Mouse (Mus musculus): ENCODE data around the gene Zmynd8. TPM values are rescaled to one million over a fixed set of nuclear protein-coding genes. Genes with fewer than 3 reads are reported as not detected.
A peak's percentile ranks its signal among the peaks of the same experiment; 100 is the strongest.

Gene Zmynd8
- polyA plus RNA-seq, 1 experiment = 29.8 TPM

DNA sequence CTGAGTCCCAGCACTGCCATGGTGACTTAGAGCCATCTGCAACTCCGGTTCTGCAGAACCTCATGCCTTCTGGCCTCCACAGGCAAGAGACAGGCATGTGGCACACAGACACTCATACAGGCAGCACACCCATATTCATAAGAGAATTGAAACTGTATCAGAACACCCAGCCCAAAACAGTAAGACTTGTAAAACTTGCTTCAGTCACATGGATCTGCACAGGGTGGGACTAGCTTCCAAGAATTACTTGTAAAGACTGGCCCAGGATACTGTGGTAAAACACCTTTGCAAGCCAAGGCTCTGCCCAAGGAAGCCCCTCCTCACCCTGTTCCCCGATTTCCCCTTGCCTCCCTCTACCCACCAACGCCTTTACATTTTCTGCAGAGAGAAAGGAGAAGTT lies 78.7 kb downstream of the Zmynd8 start:
- no peak for DNase-seq
- TF ChIP-seq CTCF (IDR thresholded peaks at IDR 0.05; ENCODE audit: insufficient read depth, low read length) (no peak), POLR2A (IDR thresholded peaks at IDR 0.05; ENCODE audit: borderline replicate concordance, extremely low read depth, low read depth, low read length) (no peak)
- no peaks in the 10 kb centered on the region for H3K4me1 ChIP-seq (ENCODE audit: control insufficient read depth, insufficient read depth, low read length)
- 79% methylated on average over 3 of the region's 3 CpGs for WGBS
- no peak overlapping the region for H3K4me3 ChIP-seq (replicated peaks; ENCODE audit: extremely low read depth, low read depth, low read length)

DNA sequence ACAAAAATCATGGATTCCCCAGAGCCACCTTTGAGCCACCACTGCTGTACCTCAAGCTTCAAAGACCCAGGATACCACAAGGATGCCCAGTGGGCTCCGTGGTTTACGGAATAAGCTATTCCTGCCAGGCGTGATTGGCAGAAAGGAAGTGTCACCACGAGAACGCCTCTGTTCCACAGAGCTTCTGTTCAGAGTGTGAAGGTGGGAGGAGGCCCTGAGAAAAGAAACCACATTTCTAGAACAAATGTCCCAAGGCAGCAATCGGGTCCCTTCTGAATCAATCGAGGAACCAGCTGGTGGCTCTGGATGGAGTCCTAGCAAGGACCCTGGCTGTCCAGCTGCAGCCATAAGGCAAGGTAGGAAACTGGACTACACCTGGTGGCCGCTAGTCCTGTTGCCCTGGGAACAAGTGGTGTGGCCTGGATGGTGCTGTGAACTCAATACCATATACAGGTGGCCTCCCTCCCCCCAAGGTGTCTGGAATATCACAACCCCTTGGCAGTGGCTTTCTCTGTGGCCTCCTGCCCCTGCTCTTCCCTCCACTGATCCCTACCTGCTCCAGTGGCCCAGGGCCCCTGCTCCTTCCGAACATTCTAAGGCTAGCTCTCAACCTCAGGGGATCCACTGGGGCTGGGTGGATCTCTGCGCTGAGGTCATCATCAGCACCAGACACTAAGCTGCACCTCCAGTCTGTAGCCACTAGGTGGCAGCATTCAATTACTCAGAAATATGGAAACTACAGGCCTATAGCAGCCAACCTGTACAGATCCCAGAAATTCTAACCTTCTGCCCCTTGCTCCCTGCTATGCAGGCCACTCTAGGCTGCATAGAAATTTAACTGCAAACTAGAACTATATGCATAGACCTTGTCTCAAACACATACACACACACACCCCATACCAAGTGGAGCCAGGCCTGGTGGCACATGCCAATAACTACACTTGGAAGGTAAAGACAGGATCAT lies 79.5 kb downstream of the Zmynd8 start:
- peak; percentile 49 for DNase-seq
- 72% methylated on average over 10 of the region's 10 CpGs for WGBS
- Histone ChIP-seq H3K4me3 (replicated peaks; ENCODE audit: extremely low read depth, low read depth, low read length) (no peak overlapping the region), H3K4me1 (ENCODE audit: control insufficient read depth, insufficient read depth, low read length) (no peaks in the 10 kb centered on the region)
- TF ChIP-seq POLR2A (IDR thresholded peaks at IDR 0.05; ENCODE audit: borderline replicate concordance, extremely low read depth, low read depth, low read length) (no peak), CTCF (IDR thresholded peaks at IDR 0.05; ENCODE audit: insufficient read depth, low read length) (peak; percentile 74)

DNA sequence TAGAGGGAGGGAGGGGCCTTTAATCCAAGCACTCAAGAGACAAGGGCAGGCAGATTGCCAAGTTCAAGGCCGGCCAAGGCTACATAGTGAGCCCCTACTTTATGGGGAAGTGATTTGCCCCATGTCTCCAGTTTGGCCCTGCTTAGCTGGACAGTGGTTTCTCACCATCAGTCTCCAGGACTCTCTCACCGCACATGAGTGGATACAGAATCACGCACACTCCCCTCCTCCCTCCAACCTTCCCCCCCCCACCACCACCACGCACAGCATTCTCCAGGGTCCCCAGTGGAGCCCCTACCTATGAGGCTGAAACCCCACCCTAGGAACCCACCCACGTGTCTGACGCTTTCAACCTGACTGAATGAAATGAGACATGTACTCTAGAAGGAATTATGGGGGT lies 80.2 kb downstream of the Zmynd8 start:
- TF ChIP-seq POLR2A (IDR thresholded peaks at IDR 0.05; ENCODE audit: borderline replicate concordance, extremely low read depth, low read depth, low read length) (no peak), CTCF (IDR thresholded peaks at IDR 0.05; ENCODE audit: insufficient read depth, low read length) (no peak)
- WGBS = 87% methylated on average over 6 of the region's 6 CpGs
- Histone ChIP-seq H3K4me1 (ENCODE audit: control insufficient read depth, insufficient read depth, low read length) (no peaks in the 10 kb centered on the region), H3K4me3 (replicated peaks; ENCODE audit: extremely low read depth, low read depth, low read length) (no peak overlapping the region)
- DNase-seq = no peak

DNA sequence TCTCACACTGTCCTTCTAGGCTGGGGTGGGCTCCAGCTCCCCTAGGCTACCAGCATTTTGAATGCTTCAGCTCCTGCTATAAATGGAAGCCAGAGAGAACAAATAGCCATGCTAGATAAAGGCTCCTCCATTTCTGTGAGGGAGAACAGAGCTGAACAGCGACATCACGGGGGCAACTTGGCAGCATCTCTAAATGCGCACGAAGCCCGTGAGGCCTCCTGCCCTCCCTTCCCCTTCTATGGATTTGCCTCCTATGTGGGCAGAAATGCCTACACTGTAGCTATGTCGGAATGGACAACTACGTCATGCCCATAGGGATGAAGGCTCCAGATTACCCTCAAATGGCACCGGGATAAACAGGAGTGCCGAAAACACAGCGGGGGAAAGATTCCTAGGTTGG lies 81.4 kb downstream of the Zmynd8 start:
- TF ChIP-seq CTCF (IDR thresholded peaks at IDR 0.05; ENCODE audit: insufficient read depth, low read length) (no peak), POLR2A (IDR thresholded peaks at IDR 0.05; ENCODE audit: borderline replicate concordance, extremely low read depth, low read depth, low read length) (no peak)
- 94% methylated on average over 10 of the region's 10 CpGs for WGBS
- no peak overlapping the region for H3K4me3 ChIP-seq (replicated peaks; ENCODE audit: extremely low read depth, low read depth, low read length)
- no peak for DNase-seq
- H3K4me1 ChIP-seq (ENCODE audit: control insufficient read depth, insufficient read depth, low read length) = no peaks in the 10 kb centered on the region

DNA sequence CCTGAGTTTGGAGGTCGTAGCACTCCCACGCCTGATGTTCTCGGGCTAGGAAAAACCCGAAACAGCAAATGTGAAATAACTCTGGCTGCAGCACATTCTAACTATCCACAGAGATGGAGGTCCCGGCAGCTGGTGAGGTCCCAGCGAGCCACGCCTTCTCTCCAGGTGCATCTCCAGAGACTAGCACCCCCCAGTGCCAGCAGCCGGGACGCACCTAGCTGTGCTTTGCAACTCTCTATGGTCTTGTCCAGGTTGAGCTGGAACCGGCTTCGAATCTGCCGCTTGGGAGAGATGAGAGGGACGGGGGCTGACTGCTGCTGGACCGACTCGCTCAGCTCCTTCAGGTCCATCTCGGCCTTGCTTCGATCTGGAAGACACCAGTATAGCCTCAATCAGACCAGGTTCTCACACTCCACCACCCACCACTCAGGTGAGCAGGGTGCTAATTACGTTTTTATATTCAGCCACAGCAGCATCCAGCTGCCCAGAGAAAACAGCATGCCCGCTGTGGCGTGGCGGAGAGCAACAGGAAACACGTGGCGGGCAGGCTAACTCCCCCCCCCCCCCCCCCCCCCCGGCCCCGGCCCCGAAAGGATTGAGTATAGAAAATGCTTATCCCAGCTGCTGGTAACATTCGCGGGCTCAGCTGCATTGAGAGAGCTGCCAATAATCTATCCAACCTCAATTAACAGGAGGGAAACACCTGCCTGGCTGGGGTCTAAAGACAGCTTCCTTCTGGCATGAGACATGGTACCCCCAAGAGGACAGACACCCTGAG lies 83.5 kb downstream of the Zmynd8 start:
- Histone ChIP-seq H3K4me3 (replicated peaks; ENCODE audit: extremely low read depth, low read depth, low read length) (no peak overlapping the region), H3K4me1 (ENCODE audit: control insufficient read depth, insufficient read depth, low read length) (no peaks in the 10 kb centered on the region)
- WGBS = 85% methylated on average over 25 of the region's 28 CpGs
- no peak for TF ChIP-seq POLR2A (IDR thresholded peaks at IDR 0.05; ENCODE audit: borderline replicate concordance, extremely low read depth, low read depth, low read length)
- no peak for TF ChIP-seq CTCF (IDR thresholded peaks at IDR 0.05; ENCODE audit: insufficient read depth, low read length)
- DNase-seq = no peak

DNA sequence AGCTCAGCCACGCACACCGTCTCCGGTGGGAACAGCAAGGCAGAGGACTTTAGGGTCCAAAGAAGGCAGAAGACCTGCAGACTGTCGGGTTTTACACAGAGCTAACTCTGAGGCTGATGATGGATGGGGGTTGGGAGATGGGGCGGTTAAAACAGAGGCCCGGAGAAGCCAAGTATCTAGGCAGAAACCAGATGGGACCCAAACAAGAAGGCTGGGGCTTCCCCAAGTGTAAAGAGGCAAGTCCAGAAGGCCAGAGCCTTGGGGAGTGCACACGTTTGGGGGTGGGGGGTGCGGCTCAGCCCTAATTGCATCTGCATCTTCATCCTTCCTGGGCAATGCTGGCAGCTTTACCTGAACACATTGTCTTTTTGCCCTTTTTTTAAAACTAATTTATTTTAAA lies 85.9 kb downstream of the Zmynd8 start:
- H3K4me1 ChIP-seq (ENCODE audit: control insufficient read depth, insufficient read depth, low read length) = no peaks in the 10 kb centered on the region
- DNase-seq = no peak
- no peak overlapping the region for H3K4me3 ChIP-seq (replicated peaks; ENCODE audit: extremely low read depth, low read depth, low read length)
- WGBS = 63% methylated on average over 8 of the region's 8 CpGs
- no peak for TF ChIP-seq POLR2A (IDR thresholded peaks at IDR 0.05; ENCODE audit: borderline replicate concordance, extremely low read depth, low read depth, low read length)
- no peak for TF ChIP-seq CTCF (IDR thresholded peaks at IDR 0.05; ENCODE audit: insufficient read depth, low read length)

DNA sequence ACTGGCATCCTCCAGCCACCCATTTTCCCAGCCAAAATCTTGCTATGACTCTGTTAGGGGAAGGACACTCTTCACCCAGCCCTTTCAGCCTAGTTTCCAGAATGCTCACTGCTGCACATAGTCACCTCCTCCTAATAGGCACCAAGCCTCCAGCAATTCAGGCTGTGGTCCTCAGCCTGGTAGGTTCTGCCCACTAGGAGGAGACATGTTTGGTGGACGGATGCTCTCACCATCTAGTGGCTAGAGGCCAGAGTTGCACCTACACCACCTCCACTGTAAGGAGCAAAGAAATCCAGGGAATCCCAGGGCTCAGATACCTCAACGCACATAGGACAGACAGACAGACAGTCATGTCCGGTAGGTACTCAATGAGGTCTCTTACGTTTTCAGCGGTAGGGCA lies 87.3 kb downstream of the Zmynd8 start:
- no peak for TF ChIP-seq POLR2A (IDR thresholded peaks at IDR 0.05; ENCODE audit: borderline replicate concordance, extremely low read depth, low read depth, low read length)
- peak; percentile 54 for TF ChIP-seq CTCF (IDR thresholded peaks at IDR 0.05; ENCODE audit: insufficient read depth, low read length)
- 60% methylated on average over 5 of the region's 5 CpGs for WGBS
- DNase-seq = peak; percentile 37
- Histone ChIP-seq H3K4me3 (replicated peaks; ENCODE audit: extremely low read depth, low read depth, low read length) (no peak overlapping the region), H3K4me1 (ENCODE audit: control insufficient read depth, insufficient read depth, low read length) (no peaks in the 10 kb centered on the region)

DNA sequence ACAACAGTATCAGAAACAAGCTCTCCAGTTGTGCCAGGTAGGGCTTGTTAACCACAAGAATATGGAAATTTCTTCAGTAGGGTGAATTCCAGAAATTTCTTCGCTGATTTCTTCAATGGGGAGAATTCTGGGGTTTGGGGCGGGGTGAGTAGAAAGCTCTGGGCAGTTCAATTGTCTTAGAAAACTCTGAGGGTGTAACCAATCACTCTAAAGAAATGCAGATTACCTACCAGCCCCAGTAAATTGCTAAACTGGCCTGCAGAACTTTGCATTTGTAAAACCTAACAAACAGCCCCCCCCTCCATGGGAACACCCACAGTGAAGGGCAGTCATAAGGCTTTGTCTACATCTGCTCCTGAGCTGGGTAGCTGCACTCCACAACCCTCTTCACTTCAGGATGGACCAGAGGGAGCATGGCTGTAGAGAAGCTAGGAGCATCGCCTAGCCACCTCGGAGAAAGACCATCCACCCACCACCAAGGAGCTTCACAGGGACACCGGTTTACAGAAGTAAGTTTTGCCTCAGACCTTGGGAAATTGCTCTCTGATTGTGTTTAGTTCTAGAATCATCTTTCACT lies 88.8 kb downstream of the Zmynd8 start:
- DNase-seq = no peak

DNA sequence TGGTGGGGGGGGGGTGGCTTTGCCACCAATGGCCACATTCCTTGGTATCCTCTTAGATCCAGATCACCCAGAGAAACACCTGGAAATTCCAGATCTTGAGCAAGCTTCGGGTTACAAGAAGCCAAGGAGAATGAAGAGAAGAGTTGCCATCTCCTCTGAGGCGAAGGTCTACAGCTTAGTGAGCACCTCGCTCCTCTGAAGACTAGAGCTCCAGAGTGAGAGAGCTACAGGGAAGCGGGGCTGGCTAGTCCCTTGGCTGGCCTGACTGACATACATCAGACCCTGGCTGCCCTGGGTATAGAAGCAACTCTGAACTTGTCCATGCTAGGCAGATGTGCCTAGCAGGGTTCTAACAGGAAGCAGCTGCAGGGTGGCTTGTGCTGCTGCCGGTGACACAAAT lies 89.7 kb downstream of the Zmynd8 start:
- Histone ChIP-seq H3K4me3 (replicated peaks; ENCODE audit: extremely low read depth, low read depth, low read length) (no peak overlapping the region), H3K4me1 (ENCODE audit: control insufficient read depth, insufficient read depth, low read length) (no peaks in the 10 kb centered on the region)
- no peak for DNase-seq
- TF ChIP-seq POLR2A (IDR thresholded peaks at IDR 0.05; ENCODE audit: borderline replicate concordance, extremely low read depth, low read depth, low read length) (no peak), CTCF (IDR thresholded peaks at IDR 0.05; ENCODE audit: insufficient read depth, low read length) (no peak)
- 88% methylated on average over 5 of the region's 5 CpGs for WGBS

More for the DNA sequence above, 88.8 kb downstream of the Zmynd8 start:
- TF ChIP-seq POLR2A (IDR thresholded peaks at IDR 0.05; ENCODE audit: borderline replicate concordance, extremely low read depth, low read depth, low read length) (no peak), CTCF (IDR thresholded peaks at IDR 0.05; ENCODE audit: insufficient read depth, low read length) (no peak)
- Histone ChIP-seq H3K4me3 (replicated peaks; ENCODE audit: extremely low read depth, low read depth, low read length) (no peak overlapping the region), H3K4me1 (ENCODE audit: control insufficient read depth, insufficient read depth, low read length) (no peaks in the 10 kb centered on the region)
- 94% methylated on average over 5 of the region's 5 CpGs for WGBS
